Comparison of ENCODE assay signal across 14 mouse cellular contexts in genomic region chr4:8190441-8190840, GRCm38 (mm10). TPM values are rescaled to one million over a fixed set of nuclear protein-coding genes. Genes with fewer than 3 reads are reported as not detected.
DNase-seq lines count a peak whose midpoint lies in the region; ATAC-seq and TF ChIP-seq lines count a peak whose summit lies in the region.
"Had no signal": no experiment of that assay in that cellular context is flagged by ENCODE, and none has a peak within 500 bp of the region (broad histone marks: within the 10 kb centered on the region; RNA-seq: fewer than 3 reads in every experiment).

No protein-coding gene starts in this region.

- H3K27ac ChIP-seq in forebrain, postnatal 0 days (ENCODE audit: low read depth, low read length), result no peak overlapping the region
- H3K27ac ChIP-seq in forebrain, embryonic 12.5 days, result no peak overlapping the region
- no peak overlapping the region for H3K27ac ChIP-seq in liver, adult 2 months (replicated peaks; ENCODE audit: insufficient read depth, low read depth, low read length)
- no peak overlapping the region for H3K27ac ChIP-seq in liver, embryonic 11.5 days (ENCODE audit: low read depth, low read length)
- H3K27ac ChIP-seq in ES-Bruce4 (ENCODE audit: insufficient read depth, low read length), result no peak overlapping the region
- H3K27ac ChIP-seq: embryonic facial prominence, embryonic 15.5 days had no signal

- WGBS in forebrain, postnatal 0 days, result 78% methylated on average over 4 of the region's 4 CpGs
- 75% methylated on average over 4 of the region's 4 CpGs for WGBS in forebrain, embryonic 12.5 days
- 59% methylated on average over 4 of the region's 4 CpGs for WGBS in liver, adult 2 months
- 69% methylated on average over 4 of the region's 4 CpGs for WGBS in liver, embryonic 11.5 days

- 0 out of 2 replicates have a peak, but pooled peaks have one; percentile 8 for TF ChIP-seq CTCF in forebrain, postnatal 0 days (IDR thresholded peaks at IDR 0.05; ENCODE audit: low read depth)
- TF ChIP-seq CTCF in liver, adult 2 months (IDR thresholded peaks at IDR 0.05; ENCODE audit: low read depth, low read length), result peak; percentile 35; the same call in 1 of the 2 replicates
- TF ChIP-seq CTCF in ES-Bruce4 (IDR thresholded peaks at IDR 0.05; ENCODE audit: low read depth, low read length), result peak; percentile 17

- no peak overlapping the region for H3K9ac ChIP-seq in forebrain, postnatal 0 days
- no peak overlapping the region for H3K9ac ChIP-seq in forebrain, embryonic 12.5 days
- no peak overlapping the region for H3K9ac ChIP-seq in liver, adult 2 months (ENCODE audit: low read depth, low read length)
- H3K9ac ChIP-seq in liver, embryonic 11.5 days (ENCODE audit: low read depth, low read length), result no peak overlapping the region
- no peak overlapping the region for H3K9ac ChIP-seq in ES-Bruce4 (ENCODE audit: low read depth, poor library complexity, severe bottlenecking)
- H3K9ac ChIP-seq: embryonic facial prominence, embryonic 15.5 days had no signal

- no peak for TF ChIP-seq POLR2A in liver, adult 2 months (IDR thresholded peaks at IDR 0.05; ENCODE audit: extremely low read depth, insufficient read depth, low read length)
- no peak for TF ChIP-seq POLR2A in ES-Bruce4 (IDR thresholded peaks at IDR 0.05; ENCODE audit: insufficient read depth, low read length)

- no peaks in the 10 kb centered on the region for H3K9me3 ChIP-seq in forebrain, postnatal 0 days (ENCODE audit: low read length)
- H3K9me3 ChIP-seq in forebrain, embryonic 12.5 days, result no peaks in the 10 kb centered on the region
- no peaks in the 10 kb centered on the region for H3K9me3 ChIP-seq in liver, embryonic 11.5 days (ENCODE audit: control insufficient read depth, low read length)
- H3K9me3 ChIP-seq in ES-Bruce4 (replicated peaks; ENCODE audit: control insufficient read depth, insufficient read depth, low read length, poor library complexity, severe bottlenecking), result no peaks in the 10 kb centered on the region
- H3K9me3 ChIP-seq: embryonic facial prominence, embryonic 15.5 days had no signal

- no peak for TF ChIP-seq EP300 in ES-Bruce4 (IDR thresholded peaks at IDR 0.05; ENCODE audit: insufficient read depth, low read depth, low read length)

- H3K4me2 ChIP-seq in forebrain, postnatal 0 days (ENCODE audit: low read depth), result no peak overlapping the region
- H3K4me2 ChIP-seq in forebrain, embryonic 12.5 days, result no peak overlapping the region
- no peak overlapping the region for H3K4me2 ChIP-seq in liver, embryonic 11.5 days
- H3K4me2 ChIP-seq: embryonic facial prominence, embryonic 15.5 days had no signal

- no peaks in the 10 kb centered on the region for H3K36me3 ChIP-seq in forebrain, postnatal 0 days (ENCODE audit: insufficient read depth)
- no peaks in the 10 kb centered on the region for H3K36me3 ChIP-seq in forebrain, embryonic 12.5 days (replicated peaks)
- peaks cover 5% of the 10 kb centered on the region; the same call in 1 of the 2 replicates for H3K36me3 ChIP-seq in liver, adult 2 months (ENCODE audit: control insufficient read depth, insufficient read depth, low read length)
- H3K36me3 ChIP-seq in liver, embryonic 11.5 days (ENCODE audit: control insufficient read depth, insufficient read depth, low read length), result no peaks in the 10 kb centered on the region
- H3K36me3 ChIP-seq in ES-Bruce4 (ENCODE audit: control insufficient read depth, insufficient read depth, low read length, poor library complexity, severe bottlenecking), result no peaks in the 10 kb centered on the region
- H3K36me3 ChIP-seq: embryonic facial prominence, embryonic 15.5 days; G1E had no signal

- peaks cover 3% of the 10 kb centered on the region; the same call in 1 of the 2 replicates for H3K79me2 ChIP-seq in liver, adult 2 months (ENCODE audit: control insufficient read depth, insufficient read depth, low read length)

- intact Hi-C loops in gastrocnemius, postnatal 36 days (cut with DNase I), result no loop called here

- no peaks in the 10 kb centered on the region for H3K4me1 ChIP-seq in forebrain, postnatal 0 days (ENCODE audit: insufficient read depth)
- no peaks in the 10 kb centered on the region for H3K4me1 ChIP-seq in forebrain, embryonic 12.5 days
- H3K4me1 ChIP-seq in liver, adult 2 months (ENCODE audit: control insufficient read depth, insufficient read depth, low read length), result no peaks in the 10 kb centered on the region
- H3K4me1 ChIP-seq in liver, embryonic 11.5 days (replicated peaks; ENCODE audit: control insufficient read depth, insufficient read depth, low read length), result no peaks in the 10 kb centered on the region
- H3K4me1 ChIP-seq in ES-Bruce4 (ENCODE audit: control insufficient read depth, insufficient read depth, low read length), result no peaks in the 10 kb centered on the region
- H3K4me1 ChIP-seq: embryonic facial prominence, embryonic 15.5 days had no signal

- no peak for DNase-seq in forebrain, postnatal 0 days
- DNase-seq in liver, adult 2 months (ENCODE audit: extremely low read depth, low read depth, low spot score), result peak; percentile 52
- no peak for DNase-seq in liver, embryonic 11.5 days (ENCODE audit: low spot score)
- no peak for DNase-seq in right cerebral cortex, postnatal 25 days
- DNase-seq in gastrocnemius, postnatal 36 days, result no peak
- DNase-seq: adrenal gland, postnatal 25 days; cerebellum, adult 11-12 months; kidney, adult 11 months; thymus, postnatal 4 days had no signal

- no peaks in the 10 kb centered on the region for H3K27me3 ChIP-seq in forebrain, postnatal 0 days (ENCODE audit: insufficient read depth, low read length)
- no peaks in the 10 kb centered on the region for H3K27me3 ChIP-seq in forebrain, embryonic 12.5 days
- no peaks in the 10 kb centered on the region for H3K27me3 ChIP-seq in liver, adult 2 months (ENCODE audit: control insufficient read depth, insufficient read depth, low read length)
- no peaks in the 10 kb centered on the region for H3K27me3 ChIP-seq in liver, embryonic 11.5 days (replicated peaks; ENCODE audit: control insufficient read depth, insufficient read depth, low read length)
- no peaks in the 10 kb centered on the region for H3K27me3 ChIP-seq in ES-Bruce4 (ENCODE audit: control insufficient read depth, insufficient read depth, low read length, poor library complexity, severe bottlenecking)
- H3K27me3 ChIP-seq: embryonic facial prominence, embryonic 15.5 days had no signal

- no peak for ATAC-seq in forebrain, postnatal 0 days
- ATAC-seq in forebrain, embryonic 12.5 days (ENCODE audit: low FRiP score), result no peak
- ATAC-seq in liver, embryonic 11.5 days (replicated peaks; ENCODE audit: low FRiP score), result no peak
- peak; percentile 73 for ATAC-seq in megakaryocyte-erythroid progenitor cell, adult 5-6 weeks (replicated peaks; ENCODE audit: low FRiP score, low TSS enrichment, poor library complexity, severe bottlenecking)

- H3K4me3 ChIP-seq in forebrain, postnatal 0 days (ENCODE audit: low read depth, low read length), result no peak overlapping the region
- H3K4me3 ChIP-seq in forebrain, embryonic 12.5 days (replicated peaks), result no peak overlapping the region
- no peak overlapping the region for H3K4me3 ChIP-seq in liver, adult 2 months (ENCODE audit: insufficient read depth, low read depth, low read length)
- no peak overlapping the region for H3K4me3 ChIP-seq in liver, embryonic 11.5 days (ENCODE audit: low read depth, low read length)
- H3K4me3 ChIP-seq in ES-Bruce4 (ENCODE audit: low read depth, low read length), result no peak overlapping the region
- H3K4me3 ChIP-seq: embryonic facial prominence, embryonic 15.5 days had no signal

RNA-seq across cellular contexts. Expression of gene Car8, which starts 48.4 kb away (rescaled TPM):
- total RNA-seq in forebrain, postnatal 0 days (2014; rRNA removed), result 11.1 and 14.2 TPM in 2 replicates
- polyA plus RNA-seq in forebrain, postnatal 0 days (2015; fragmentation: Nextera tagmentation; extraction: Ambion mirVana), result 7.9 and 12.9 TPM in 2 replicates
- 1.4 TPM in 2 replicates for polyA plus RNA-seq in forebrain, embryonic 12.5 days (2016; fragmentation: Nextera tagmentation; extraction: Ambion mirVana)
- 59.7 and 78.2 TPM in 2 replicates for total RNA-seq in liver, adult 2 months (2014; rRNA removed)
- polyA plus RNA-seq in liver, adult 2 months (2012; rRNA removed), result 12.1 and 13.4 TPM in 2 replicates
- 1.7 and 1.9 TPM in 2 replicates for polyA plus RNA-seq in liver, embryonic 11.5 days (2014; fragmentation: Nextera tagmentation; extraction: Ambion mirVana)
- polyA plus RNA-seq in ES-Bruce4 (2011; ENCODE audit: insufficient read depth, insufficient read length, low read depth, missing spikeins), result 2.3 and 2.4 TPM in 2 replicates
- total RNA-seq in megakaryocyte-erythroid progenitor cell, adult 5-6 weeks (2014; fragmentation: Nextera tagmentation), result 0.32 TPM in 1 of 2 replicates, not detected in the other
- not detected in 2 replicates for total RNA-seq in megakaryocyte-erythroid progenitor cell, adult 5-6 weeks (2017)
- 1 to 10 TPM; 1.4 to 2.7 TPM for total RNA-seq in gastrocnemius, postnatal 36 days (2021)
- total RNA-seq: G1E had no signal
- polyA plus RNA-seq: G1E had no signal
